Mouse (Mus musculus): ENCODE results near the gene Ecm1. TPM values are rescaled to one million over a fixed set of nuclear protein-coding genes. Genes with fewer than 3 reads are reported as not detected.

Ecm1 gene
- polyA plus RNA-seq, 1 experiment from 2014 or later = 10.0 TPM

Small RNA genes within 50 kb of the gene (microRNA-seq; reads per million reads assigned to microRNA genes)
- gene Mir7014 = not detected

Other genes starting within 250 kb of the Ecm1 start
- gene Ctsk, start 240.3 kb downstream of the Ecm1 start, polyA plus RNA-seq (2015; fragmentation: Nextera tagmentation; extraction: Ambion mirVana) = 5.7 and 10.8 TPM in 2 replicates
- 10.4 and 11.6 TPM in 2 replicates for gene Ctss, start 212.8 kb downstream of the Ecm1 start, polyA plus RNA-seq (2015; fragmentation: Nextera tagmentation; extraction: Ambion mirVana)
- gene Hormad1, start 179.9 kb downstream of the Ecm1 start, polyA plus RNA-seq (2015; fragmentation: Nextera tagmentation; extraction: Ambion mirVana) = not detected in 2 replicates
- gene Golph3l, start 150.6 kb downstream of the Ecm1 start, polyA plus RNA-seq (2015; fragmentation: Nextera tagmentation; extraction: Ambion mirVana) = 27.0 and 28.5 TPM in 2 replicates
- 128 and 131 TPM in 2 replicates for gene Ensa, start 114.6 kb downstream of the Ecm1 start, polyA plus RNA-seq (2015; fragmentation: Nextera tagmentation; extraction: Ambion mirVana)
- 37.9 and 43.1 TPM in 2 replicates for gene Mcl1, start 80.8 kb downstream of the Ecm1 start, polyA plus RNA-seq (2015; fragmentation: Nextera tagmentation; extraction: Ambion mirVana)
- gene Adamtsl4, start 51.7 kb downstream of the Ecm1 start, polyA plus RNA-seq (2015; fragmentation: Nextera tagmentation; extraction: Ambion mirVana) = 0.80 and 1.0 TPM in 2 replicates
- gene Tars2, start 20.6 kb upstream of the Ecm1 start, polyA plus RNA-seq (2015; fragmentation: Nextera tagmentation; extraction: Ambion mirVana) = 46.2 and 54.1 TPM in 2 replicates
- gene Rprd2, start 79.3 kb upstream of the Ecm1 start, polyA plus RNA-seq (2015; fragmentation: Nextera tagmentation; extraction: Ambion mirVana) = 21.0 and 24.6 TPM in 2 replicates
- 33.0 and 35.4 TPM in 2 replicates for gene Prpf3, start 116.3 kb upstream of the Ecm1 start, polyA plus RNA-seq (2015; fragmentation: Nextera tagmentation; extraction: Ambion mirVana)
- gene Mrps21, start 131.9 kb upstream of the Ecm1 start, polyA plus RNA-seq (2015; fragmentation: Nextera tagmentation; extraction: Ambion mirVana) = 247 and 260 TPM in 2 replicates
- gene Ciart, start 142.7 kb upstream of the Ecm1 start, polyA plus RNA-seq (2015; fragmentation: Nextera tagmentation; extraction: Ambion mirVana) = 4.8 and 5.2 TPM in 2 replicates
- 18.2 and 18.5 TPM in 2 replicates for gene BC028528, start 152.4 kb upstream of the Ecm1 start, polyA plus RNA-seq (2015; fragmentation: Nextera tagmentation; extraction: Ambion mirVana)
- 27.1 and 35.1 TPM in 2 replicates for gene Aph1a, start 154.4 kb upstream of the Ecm1 start, polyA plus RNA-seq (2015; fragmentation: Nextera tagmentation; extraction: Ambion mirVana)
- 7.6 and 9.2 TPM in 2 replicates for gene Car14, start 165.1 kb upstream of the Ecm1 start, polyA plus RNA-seq (2015; fragmentation: Nextera tagmentation; extraction: Ambion mirVana)
- gene Anp32e, start 189.7 kb upstream of the Ecm1 start, polyA plus RNA-seq (2015; fragmentation: Nextera tagmentation; extraction: Ambion mirVana) = 110 and 131 TPM in 2 replicates

Measured in midbrain, embryonic 16.5 days (tissue).